ENCODE assay signal across 23 mouse cellular contexts in genomic region chr5:13157761-13158612, GRCm38 (mm10). TPM values are rescaled to one million over a fixed set of nuclear protein-coding genes. Genes with fewer than 3 reads are reported as not detected.
A peak's percentile ranks its signal among the peaks of the same experiment; 100 is the strongest.
DNase-seq lines count a peak whose midpoint lies in the region; ATAC-seq and TF ChIP-seq lines count a peak whose summit lies in the region.
"Had no signal": no experiment of that assay in that cellular context is flagged by ENCODE, and none has a peak within 500 bp of the region (broad histone marks: within the 10 kb centered on the region; RNA-seq: fewer than 3 reads in every experiment).

No protein-coding gene starts in this region.

- WGBS in embryonic facial prominence, embryonic 14.5 days = 52% methylated on average over 5 of the region's 5 CpGs
- 83% methylated on average over 5 of the region's 5 CpGs for WGBS in embryonic facial prominence, embryonic 10.5 days
- WGBS in forebrain, postnatal 0 days = 49% methylated on average over 5 of the region's 5 CpGs
- 80% methylated on average over 5 of the region's 5 CpGs for WGBS in forebrain, embryonic 12.5 days
- WGBS in lung, embryonic 14.5 days = 35% methylated on average over 5 of the region's 5 CpGs
- 76% methylated on average over 5 of the region's 5 CpGs for WGBS in hindbrain, embryonic 12.5 days

- no peaks in the 10 kb centered on the region for H3K9me3 ChIP-seq in embryonic facial prominence, embryonic 14.5 days (ENCODE audit: control insufficient read depth, low read length)
- H3K9me3 ChIP-seq in embryonic facial prominence, embryonic 10.5 days = no peaks in the 10 kb centered on the region
- H3K9me3 ChIP-seq in forebrain, postnatal 0 days (ENCODE audit: low read length) = no peaks in the 10 kb centered on the region
- H3K9me3 ChIP-seq in forebrain, embryonic 12.5 days = no peaks in the 10 kb centered on the region
- no peaks in the 10 kb centered on the region for H3K9me3 ChIP-seq in lung, embryonic 14.5 days (ENCODE audit: low read depth, low read length)
- no peaks in the 10 kb centered on the region for H3K9me3 ChIP-seq in hindbrain, embryonic 12.5 days (replicated peaks)
- H3K9me3 ChIP-seq: G1E; heart, embryonic 15.5 days; hindbrain, embryonic 10.5 days; hindbrain, embryonic 15.5 days had no signal

- H3K4me1 ChIP-seq in embryonic facial prominence, embryonic 14.5 days (ENCODE audit: control insufficient read depth, insufficient read depth, low read length) = no peaks in the 10 kb centered on the region; the same call in 1 of the 2 replicates
- peaks cover 4% of the 10 kb centered on the region; the same call in 1 of the 2 replicates for H3K4me1 ChIP-seq in embryonic facial prominence, embryonic 10.5 days
- no peaks in the 10 kb centered on the region for H3K4me1 ChIP-seq in forebrain, postnatal 0 days (ENCODE audit: insufficient read depth)
- no peaks in the 10 kb centered on the region for H3K4me1 ChIP-seq in forebrain, embryonic 12.5 days
- H3K4me1 ChIP-seq in lung, embryonic 14.5 days (ENCODE audit: insufficient read depth) = no peaks in the 10 kb centered on the region
- no peaks in the 10 kb centered on the region for H3K4me1 ChIP-seq in hindbrain, embryonic 12.5 days
- H3K4me1 ChIP-seq: heart, embryonic 15.5 days; hindbrain, embryonic 10.5 days; hindbrain, embryonic 15.5 days had no signal

- peak; percentile 37; the same call in 1 of the 2 replicates for ATAC-seq in embryonic facial prominence, embryonic 14.5 days (ENCODE audit: low read depth)
- ATAC-seq in forebrain, postnatal 0 days = peak; percentile 87
- no peak for ATAC-seq in forebrain, embryonic 12.5 days (ENCODE audit: low FRiP score)
- ATAC-seq in lung, embryonic 14.5 days (ENCODE audit: insufficient read depth) = peak; percentile 35; the same call in 1 of the 2 replicates
- no peak for ATAC-seq in hindbrain, embryonic 12.5 days (ENCODE audit: low FRiP score)
- ATAC-seq: CD4-positive, CD25-positive, alpha-beta regulatory T cell, adult 4 months; intestine, embryonic 16.5 days had no signal

- no peak overlapping the region for H3K4me3 ChIP-seq in embryonic facial prominence, embryonic 14.5 days (ENCODE audit: low read depth, low read length)
- H3K4me3 ChIP-seq in embryonic facial prominence, embryonic 10.5 days = no peak overlapping the region
- no peak overlapping the region for H3K4me3 ChIP-seq in forebrain, postnatal 0 days (ENCODE audit: low read depth, low read length)
- H3K4me3 ChIP-seq in forebrain, embryonic 12.5 days (replicated peaks) = no peak overlapping the region
- no peak overlapping the region for H3K4me3 ChIP-seq in lung, embryonic 14.5 days (ENCODE audit: low read depth, low read length)
- H3K4me3 ChIP-seq in hindbrain, embryonic 12.5 days = no peak overlapping the region
- H3K4me3 ChIP-seq: heart, adult 2 months; heart, embryonic 15.5 days; hindbrain, embryonic 10.5 days; hindbrain, embryonic 15.5 days had no signal

- peak; percentile 20 for DNase-seq in embryonic facial prominence, embryonic 14.5 days (ENCODE audit: low spot score)
- no peak for DNase-seq in embryonic facial prominence, embryonic 10.5 days (ENCODE audit: low spot score)
- DNase-seq in forebrain, postnatal 0 days = peak; percentile 49
- DNase-seq in lung, embryonic 14.5 days = peak; percentile 59
- no peak for DNase-seq in lung, postnatal 10 days
- peak; percentile 24 for DNase-seq in brain, embryonic 18.5 days (ENCODE audit: low read depth, low spot score)
- DNase-seq: adrenal gland, adult 8-10 months; adrenal gland, postnatal 36 days; B cell, adult 2 months; cerebellum, adult 18-20 months; cerebellum, adult 9-11 months; cerebellum, postnatal 36 days; gastrocnemius, postnatal 14 days; heart, adult 2 months had no signal

- H3K4me2 ChIP-seq in embryonic facial prominence, embryonic 14.5 days (ENCODE audit: low read depth, low read length) = no peak overlapping the region
- H3K4me2 ChIP-seq in forebrain, postnatal 0 days (ENCODE audit: low read depth) = no peak overlapping the region
- no peak overlapping the region for H3K4me2 ChIP-seq in forebrain, embryonic 12.5 days
- no peak overlapping the region for H3K4me2 ChIP-seq in lung, embryonic 14.5 days
- H3K4me2 ChIP-seq in hindbrain, embryonic 12.5 days (replicated peaks) = no peak overlapping the region
- H3K4me2 ChIP-seq: heart, embryonic 11.5 days; heart, embryonic 15.5 days; hindbrain, embryonic 15.5 days had no signal

- no peaks in the 10 kb centered on the region for H3K36me3 ChIP-seq in embryonic facial prominence, embryonic 14.5 days (ENCODE audit: control insufficient read depth, insufficient read depth, low read length)
- H3K36me3 ChIP-seq in embryonic facial prominence, embryonic 10.5 days (replicated peaks) = no peaks in the 10 kb centered on the region
- H3K36me3 ChIP-seq in forebrain, postnatal 0 days (ENCODE audit: insufficient read depth) = no peaks in the 10 kb centered on the region
- no peaks in the 10 kb centered on the region for H3K36me3 ChIP-seq in forebrain, embryonic 12.5 days (replicated peaks)
- no peaks in the 10 kb centered on the region for H3K36me3 ChIP-seq in lung, embryonic 14.5 days (ENCODE audit: insufficient read depth)
- H3K36me3 ChIP-seq in hindbrain, embryonic 12.5 days = no peaks in the 10 kb centered on the region
- H3K36me3 ChIP-seq: G1E; heart, embryonic 15.5 days; hindbrain, embryonic 10.5 days; hindbrain, embryonic 15.5 days had no signal

- H3K9ac ChIP-seq in embryonic facial prominence, embryonic 14.5 days (ENCODE audit: low read depth, low read length) = no peak overlapping the region
- no peak overlapping the region for H3K9ac ChIP-seq in forebrain, postnatal 0 days
- no peak overlapping the region for H3K9ac ChIP-seq in forebrain, embryonic 12.5 days
- H3K9ac ChIP-seq in lung, embryonic 14.5 days = no peak overlapping the region
- no peak overlapping the region for H3K9ac ChIP-seq in hindbrain, embryonic 12.5 days
- H3K9ac ChIP-seq: heart, embryonic 15.5 days; hindbrain, embryonic 15.5 days had no signal

- H3K27ac ChIP-seq in embryonic facial prominence, embryonic 14.5 days (replicated peaks; ENCODE audit: low read depth, low read length) = no peak overlapping the region
- no peak overlapping the region for H3K27ac ChIP-seq in embryonic facial prominence, embryonic 10.5 days (replicated peaks)
- 0 out of 2 replicates have a peak overlapping the region, but pooled peaks have one; percentile 35 for H3K27ac ChIP-seq in forebrain, postnatal 0 days (ENCODE audit: low read depth, low read length)
- no peak overlapping the region for H3K27ac ChIP-seq in forebrain, embryonic 12.5 days
- H3K27ac ChIP-seq in lung, embryonic 14.5 days (ENCODE audit: low read depth) = no peak overlapping the region
- H3K27ac ChIP-seq in hindbrain, embryonic 12.5 days = no peak overlapping the region
- H3K27ac ChIP-seq: heart, adult 2 months; heart, embryonic 15.5 days; hindbrain, embryonic 10.5 days; hindbrain, embryonic 15.5 days had no signal

- no peak for TF ChIP-seq CTCF in forebrain, postnatal 0 days (IDR thresholded peaks at IDR 0.05; ENCODE audit: low read depth)
- no peak for TF ChIP-seq CTCF in lung, embryonic 14.5 days (IDR thresholded peaks at IDR 0.05; ENCODE audit: low read depth)

- no peaks in the 10 kb centered on the region for H3K27me3 ChIP-seq in embryonic facial prominence, embryonic 14.5 days (replicated peaks; ENCODE audit: control insufficient read depth, insufficient read depth, low read length)
- no peaks in the 10 kb centered on the region for H3K27me3 ChIP-seq in embryonic facial prominence, embryonic 10.5 days (replicated peaks; ENCODE audit: low read depth, poor library complexity, severe bottlenecking)
- no peaks in the 10 kb centered on the region for H3K27me3 ChIP-seq in forebrain, postnatal 0 days (ENCODE audit: insufficient read depth, low read length)
- no peaks in the 10 kb centered on the region for H3K27me3 ChIP-seq in forebrain, embryonic 12.5 days
- H3K27me3 ChIP-seq in lung, embryonic 14.5 days (ENCODE audit: insufficient read depth, low read length) = no peaks in the 10 kb centered on the region
- no peaks in the 10 kb centered on the region for H3K27me3 ChIP-seq in hindbrain, embryonic 12.5 days
- H3K27me3 ChIP-seq: heart, embryonic 15.5 days; hindbrain, embryonic 15.5 days had no signal

RNA-seq across cellular contexts. Expression of gene Sema3a, which starts 32.8 kb away (rescaled TPM):
- 36.8 and 42.8 TPM in 2 replicates for polyA plus RNA-seq in embryonic facial prominence, embryonic 14.5 days (2014; fragmentation: Nextera tagmentation; extraction: Ambion mirVana)
- 43.0 and 49.6 TPM in 2 replicates for polyA plus RNA-seq in embryonic facial prominence, embryonic 10.5 days (2016; fragmentation: Nextera tagmentation; extraction: Ambion mirVana)
- 24.5 and 32.8 TPM in 2 replicates for total RNA-seq in forebrain, postnatal 0 days (2014; rRNA removed)
- polyA plus RNA-seq in forebrain, postnatal 0 days (2015; fragmentation: Nextera tagmentation; extraction: Ambion mirVana) = 10.1 and 12.5 TPM in 2 replicates
- 19.5 and 20.4 TPM in 2 replicates for polyA plus RNA-seq in forebrain, embryonic 12.5 days (2016; fragmentation: Nextera tagmentation; extraction: Ambion mirVana)
- polyA plus RNA-seq in lung, embryonic 14.5 days (2014; fragmentation: Nextera tagmentation; extraction: Ambion mirVana) = 41.3 and 47.6 TPM in 2 replicates
- 30.9 and 40.6 TPM in 2 replicates for polyA plus RNA-seq in hindbrain, embryonic 12.5 days (2016; fragmentation: Nextera tagmentation; extraction: Ambion mirVana)
- polyA plus RNA-seq: G1E had no signal

Comparison
In these comparisons a context has a peak if more than half of its experiments do, and no peak if none do; other contexts are left out.
1. ATAC-seq: peak in embryonic facial prominence, embryonic 14.5 days (single experiment), forebrain, postnatal 0 days (single experiment) and lung, embryonic 14.5 days (single experiment); none in forebrain, embryonic 12.5 days (single experiment) and hindbrain, embryonic 12.5 days (single experiment).
2. DNase-seq: peak in embryonic facial prominence, embryonic 14.5 days (single experiment), forebrain, postnatal 0 days (single experiment), lung, embryonic 14.5 days (single experiment) and brain, embryonic 18.5 days (single experiment); none in embryonic facial prominence, embryonic 10.5 days (single experiment) and lung, postnatal 10 days (single experiment).